In the genomic region with DNA sequence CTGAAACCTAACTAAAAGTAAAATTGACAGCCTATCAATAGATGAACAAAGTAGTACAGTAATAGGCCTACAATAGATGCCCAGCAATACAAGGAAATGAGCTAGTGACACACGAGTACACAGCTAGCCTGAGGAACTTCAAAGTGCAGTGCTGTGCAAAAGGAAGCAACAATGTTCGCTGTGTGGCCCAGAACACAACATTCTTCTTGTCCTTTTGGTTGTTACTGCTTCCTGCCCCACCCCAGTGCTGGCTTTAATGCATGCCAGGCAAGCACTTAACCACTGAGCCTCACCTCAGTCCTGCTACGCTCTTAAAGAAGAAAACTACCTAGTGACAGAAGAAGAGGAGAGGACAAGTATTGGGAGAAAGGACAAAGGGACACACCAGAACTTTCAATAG, we compare ENCODE assay signal across 11 mouse cellular contexts.
A peak's percentile ranks its signal among the peaks of the same experiment; 100 is the strongest.
DNase-seq lines count a peak whose midpoint lies in the region; ATAC-seq and TF ChIP-seq lines count a peak whose summit lies in the region.
"Had no signal": no experiment of that assay in that cellular context is flagged by ENCODE, and none has a peak within 500 bp of the region (broad histone marks: within the 10 kb centered on the region; RNA-seq: fewer than 3 reads in every experiment).

No protein-coding gene starts in this region.

- no peak overlapping the region for H3K4me3 ChIP-seq in embryonic facial prominence, embryonic 15.5 days (replicated peaks)
- H3K4me3 ChIP-seq in embryonic facial prominence, embryonic 10.5 days = no peak overlapping the region
- H3K4me3 ChIP-seq in lung, embryonic 15.5 days = no peak overlapping the region
- no peak overlapping the region for H3K4me3 ChIP-seq in stomach, postnatal 0 days (ENCODE audit: low read depth, low read length)
- H3K4me3 ChIP-seq: liver, embryonic 12.5 days; midbrain, embryonic 12.5 days had no signal

- H3K9me3 ChIP-seq in embryonic facial prominence, embryonic 15.5 days (replicated peaks) = no peaks in the 10 kb centered on the region
- H3K9me3 ChIP-seq in embryonic facial prominence, embryonic 10.5 days = no peaks in the 10 kb centered on the region
- no peaks in the 10 kb centered on the region for H3K9me3 ChIP-seq in lung, embryonic 15.5 days
- no peaks in the 10 kb centered on the region for H3K9me3 ChIP-seq in stomach, postnatal 0 days (ENCODE audit: control insufficient read depth, low read length)
- H3K9me3 ChIP-seq: liver, embryonic 12.5 days; midbrain, embryonic 12.5 days had no signal

- ATAC-seq in embryonic facial prominence, embryonic 15.5 days (ENCODE audit: insufficient number of reproducible peaks, low FRiP score, low TSS enrichment, low read depth) = no peak
- ATAC-seq in lung, embryonic 15.5 days (ENCODE audit: borderline replicate concordance, extremely low read depth, low FRiP score, low TSS enrichment) = peak; percentile 15; the same call in 1 of the 2 replicates
- 0 out of 2 replicates have a peak, but pooled peaks have one; percentile 12 for ATAC-seq in stomach, postnatal 0 days (ENCODE audit: low FRiP score, low TSS enrichment)
- ATAC-seq: liver, embryonic 12.5 days had no signal

- peaks cover 31% of the 10 kb centered on the region for H3K36me3 ChIP-seq in embryonic facial prominence, embryonic 15.5 days
- H3K36me3 ChIP-seq in embryonic facial prominence, embryonic 10.5 days (replicated peaks) = peaks cover 66% of the 10 kb centered on the region
- H3K36me3 ChIP-seq in lung, embryonic 15.5 days = peaks cover 18% of the 10 kb centered on the region; the same call in 1 of the 2 replicates
- peaks cover 10% of the 10 kb centered on the region for H3K36me3 ChIP-seq in stomach, postnatal 0 days (ENCODE audit: control insufficient read depth, insufficient read depth, low read length)

- 60% methylated on average over 3 of the region's 3 CpGs for WGBS in embryonic facial prominence, embryonic 15.5 days
- 76% methylated on average over 3 of the region's 3 CpGs for WGBS in embryonic facial prominence, embryonic 10.5 days
- 47% methylated on average over 3 of the region's 3 CpGs for WGBS in lung, embryonic 15.5 days
- 50% methylated on average over 3 of the region's 3 CpGs for WGBS in stomach, postnatal 0 days

- H3K27me3 ChIP-seq in embryonic facial prominence, embryonic 15.5 days = no peaks in the 10 kb centered on the region
- H3K27me3 ChIP-seq in embryonic facial prominence, embryonic 10.5 days (replicated peaks; ENCODE audit: low read depth, poor library complexity, severe bottlenecking) = no peaks in the 10 kb centered on the region
- H3K27me3 ChIP-seq in lung, embryonic 15.5 days = no peaks in the 10 kb centered on the region
- no peaks in the 10 kb centered on the region for H3K27me3 ChIP-seq in stomach, postnatal 0 days (ENCODE audit: control insufficient read depth, insufficient read depth, low read length)
- H3K27me3 ChIP-seq: liver, embryonic 12.5 days; midbrain, embryonic 12.5 days had no signal

- H3K27ac ChIP-seq in embryonic facial prominence, embryonic 15.5 days (replicated peaks) = 0 out of 2 replicates have a peak overlapping the region, but pooled peaks have one; percentile 14
- no peak overlapping the region for H3K27ac ChIP-seq in embryonic facial prominence, embryonic 10.5 days (replicated peaks)
- peak overlapping the region; percentile 79 for H3K27ac ChIP-seq in lung, embryonic 15.5 days
- peak overlapping the region; percentile 61 for H3K27ac ChIP-seq in stomach, postnatal 0 days (replicated peaks)
- H3K27ac ChIP-seq: liver, embryonic 12.5 days; midbrain, embryonic 12.5 days had no signal

- no peak for TF ChIP-seq EP300 in stomach, postnatal 0 days (optimal IDR thresholded peaks at IDR 0.05)

- DNase-seq in embryonic facial prominence, embryonic 10.5 days (ENCODE audit: low spot score) = no peak
- peak; percentile 43 for DNase-seq in spleen, postnatal 36 days (ENCODE audit: low spot score in 2 of 2)
- no peak for DNase-seq in spleen, adult 18-20 months
- no peak for DNase-seq in stomach, postnatal 0 days (ENCODE audit: low spot score)
- DNase-seq in embryo, embryonic 9.5 days (ENCODE audit: extremely low spot score) = no peak
- DNase-seq in adrenal gland, postnatal 36 days = no peak
- DNase-seq: adrenal gland, adult 8-10 months had no signal

- H3K4me2 ChIP-seq in embryonic facial prominence, embryonic 15.5 days (replicated peaks) = no peak overlapping the region
- no peak overlapping the region for H3K4me2 ChIP-seq in lung, embryonic 15.5 days
- H3K4me2 ChIP-seq in stomach, postnatal 0 days (replicated peaks; ENCODE audit: low read depth) = no peak overlapping the region
- H3K4me2 ChIP-seq: liver, embryonic 12.5 days; midbrain, embryonic 12.5 days had no signal

- no peaks in the 10 kb centered on the region for H3K4me1 ChIP-seq in embryonic facial prominence, embryonic 15.5 days
- H3K4me1 ChIP-seq in embryonic facial prominence, embryonic 10.5 days = peaks cover 7% of the 10 kb centered on the region; the same call in 1 of the 2 replicates
- peaks cover 14% of the 10 kb centered on the region for H3K4me1 ChIP-seq in lung, embryonic 15.5 days
- H3K4me1 ChIP-seq in stomach, postnatal 0 days (replicated peaks; ENCODE audit: control insufficient read depth, insufficient read depth) = peaks cover 4% of the 10 kb centered on the region; the same call in 1 of the 2 replicates
- H3K4me1 ChIP-seq: liver, embryonic 12.5 days; midbrain, embryonic 12.5 days had no signal

- H3K9ac ChIP-seq in embryonic facial prominence, embryonic 15.5 days = no peak overlapping the region
- no peak overlapping the region for H3K9ac ChIP-seq in lung, embryonic 15.5 days
- H3K9ac ChIP-seq in stomach, postnatal 0 days (ENCODE audit: low read length) = no peak overlapping the region
- H3K9ac ChIP-seq: liver, embryonic 12.5 days; midbrain, embryonic 12.5 days had no signal

- TF ChIP-seq CTCF in stomach, postnatal 0 days (IDR thresholded peaks at IDR 0.05; ENCODE audit: low read depth) = no peak

Comparison
In these comparisons a context has a peak if more than half of its experiments do, and no peak if none do; other contexts are left out.
1. DNase-seq: peak in spleen, postnatal 36 days (2 of 2); none in embryonic facial prominence, embryonic 10.5 days (single experiment), spleen, adult 18-20 months (0 of 2), stomach, postnatal 0 days (single experiment), embryo, embryonic 9.5 days (single experiment) and adrenal gland, postnatal 36 days (0 of 2).